Mouse (Mus musculus): Measurements from ENCODE around the gene Oas1h. TPM values are rescaled to one million over a fixed set of nuclear protein-coding genes. Genes with fewer than 3 reads are reported as not detected.

Gene Oas1h
- total and polyA plus RNA-seq, 2 experiments: not detected

- H3K4me3 ChIP-seq (ENCODE audit: insufficient read depth, low read depth, low read length): no peak overlapping the region
- no peak overlapping the region for H3K9ac ChIP-seq (ENCODE audit: low read depth, low read length)
- no peak for DNase-seq (ENCODE audit: extremely low read depth, low read depth, low spot score)
- 76% methylated on average over 4 of the region's 4 CpGs for WGBS
- H3K4me1 ChIP-seq (ENCODE audit: control insufficient read depth, insufficient read depth, low read length): no peaks in the 10 kb centered on the region
- no peak for TF ChIP-seq POLR2A (IDR thresholded peaks at IDR 0.05; ENCODE audit: extremely low read depth, insufficient read depth, low read length)
- no peak for TF ChIP-seq CTCF (IDR thresholded peaks at IDR 0.05; ENCODE audit: low read depth, low read length)
- H3K27me3 ChIP-seq (ENCODE audit: control insufficient read depth, insufficient read depth, low read length): no peaks in the 10 kb centered on the region; the same call in 1 of the 2 replicates
- no peaks in the 10 kb centered on the region for H3K36me3 ChIP-seq (ENCODE audit: control insufficient read depth, insufficient read depth, low read length)
- no peak overlapping the region for H3K27ac ChIP-seq (replicated peaks; ENCODE audit: insufficient read depth, low read depth, low read length)
- no peaks in the 10 kb centered on the region for H3K79me2 ChIP-seq (ENCODE audit: control insufficient read depth, insufficient read depth, low read length)
Observed at GRCm38 (mm10) chr5:120831031-120831430, 30.2 kb upstream of the Oas1h start.

GRCm38 (mm10) chr5:120833335-120834280 lies 27.6 kb upstream of the Oas1h start:
- WGBS: 20% methylated on average over 17 of the region's 17 CpGs
- no peak overlapping the region for H3K9ac ChIP-seq (ENCODE audit: low read depth, low read length)

GRCm38 (mm10) chr5:120836731-120837585 lies 24.3 kb upstream of the Oas1h start:
- no peak overlapping the region for H3K9ac ChIP-seq (ENCODE audit: low read depth, low read length)

More at GRCm38 (mm10) chr5:120833335-120834280, 27.6 kb upstream of the Oas1h start:
- H3K79me2 ChIP-seq (ENCODE audit: control insufficient read depth, insufficient read depth, low read length): no peaks in the 10 kb centered on the region
- no peaks in the 10 kb centered on the region for H3K36me3 ChIP-seq (ENCODE audit: control insufficient read depth, insufficient read depth, low read length)
- no peak for TF ChIP-seq CTCF (IDR thresholded peaks at IDR 0.05; ENCODE audit: low read depth, low read length)
- TF ChIP-seq POLR2A (IDR thresholded peaks at IDR 0.05; ENCODE audit: extremely low read depth, insufficient read depth, low read length): no peak
- H3K27me3 ChIP-seq (ENCODE audit: control insufficient read depth, insufficient read depth, low read length): no peaks in the 10 kb centered on the region; the same call in 1 of the 2 replicates
- H3K4me3 ChIP-seq (ENCODE audit: insufficient read depth, low read depth, low read length): no peak overlapping the region
- H3K27ac ChIP-seq (replicated peaks; ENCODE audit: insufficient read depth, low read depth, low read length): no peak overlapping the region
- no peak for DNase-seq (ENCODE audit: extremely low read depth, low read depth, low spot score)
- H3K4me1 ChIP-seq (ENCODE audit: control insufficient read depth, insufficient read depth, low read length): no peaks in the 10 kb centered on the region

GRCm38 (mm10) chr5:120844713-120845112 lies 16.5 kb upstream of the Oas1h start:
- Histone ChIP-seq H3K4me3 (ENCODE audit: insufficient read depth, low read depth, low read length) (no peak overlapping the region), H3K79me2 (ENCODE audit: control insufficient read depth, insufficient read depth, low read length) (no peaks in the 10 kb centered on the region), H3K36me3 (ENCODE audit: control insufficient read depth, insufficient read depth, low read length) (no peaks in the 10 kb centered on the region), H3K4me1 (ENCODE audit: control insufficient read depth, insufficient read depth, low read length) (no peaks in the 10 kb centered on the region), H3K9ac (ENCODE audit: low read depth, low read length) (no peak overlapping the region), H3K27ac (replicated peaks; ENCODE audit: insufficient read depth, low read depth, low read length) (no peak overlapping the region), H3K27me3 (ENCODE audit: control insufficient read depth, insufficient read depth, low read length) (no peaks in the 10 kb centered on the region)
- DNase-seq (ENCODE audit: extremely low read depth, low read depth, low spot score): peak; percentile 28
- TF ChIP-seq POLR2A (IDR thresholded peaks at IDR 0.05; ENCODE audit: extremely low read depth, insufficient read depth, low read length) (no peak), CTCF (IDR thresholded peaks at IDR 0.05; ENCODE audit: low read depth, low read length) (no peak)
- 42% methylated on average over 3 of the region's 3 CpGs for WGBS

More at GRCm38 (mm10) chr5:120836731-120837585, 24.3 kb upstream of the Oas1h start:
- 12% methylated on average over 8 of the region's 8 CpGs for WGBS
- Histone ChIP-seq H3K27ac (replicated peaks; ENCODE audit: insufficient read depth, low read depth, low read length) (no peak overlapping the region), H3K27me3 (ENCODE audit: control insufficient read depth, insufficient read depth, low read length) (peaks cover 2% of the 10 kb centered on the region; the same call in 1 of the 2 replicates), H3K4me1 (ENCODE audit: control insufficient read depth, insufficient read depth, low read length) (no peaks in the 10 kb centered on the region), H3K36me3 (ENCODE audit: control insufficient read depth, insufficient read depth, low read length) (no peaks in the 10 kb centered on the region), H3K79me2 (ENCODE audit: control insufficient read depth, insufficient read depth, low read length) (no peaks in the 10 kb centered on the region), H3K4me3 (ENCODE audit: insufficient read depth, low read depth, low read length) (no peak overlapping the region)
- TF ChIP-seq POLR2A (IDR thresholded peaks at IDR 0.05; ENCODE audit: extremely low read depth, insufficient read depth, low read length) (no peak), CTCF (IDR thresholded peaks at IDR 0.05; ENCODE audit: low read depth, low read length) (peak; percentile 67)
- peak; percentile 29 for DNase-seq (ENCODE audit: extremely low read depth, low read depth, low spot score)

GRCm38 (mm10) chr5:120847067-120847466 lies 14.2 kb upstream of the Oas1h start, which contains the start of gene Oas1f:
Oas1f (plus strand) TSS chr5:120847367.
- H3K36me3 ChIP-seq (ENCODE audit: control insufficient read depth, insufficient read depth, low read length): no peaks in the 10 kb centered on the region
- H3K27ac ChIP-seq (replicated peaks; ENCODE audit: insufficient read depth, low read depth, low read length): no peak within 1 kb of the TSS
- H3K79me2 ChIP-seq (ENCODE audit: control insufficient read depth, insufficient read depth, low read length): no peaks in the 10 kb centered on the region
- no peaks in the 10 kb centered on the region for H3K4me1 ChIP-seq (ENCODE audit: control insufficient read depth, insufficient read depth, low read length)
- H3K9ac ChIP-seq (ENCODE audit: low read depth, low read length): no peak within 1 kb of the TSS
- no peak for TF ChIP-seq CTCF (IDR thresholded peaks at IDR 0.05; ENCODE audit: low read depth, low read length)
- TF ChIP-seq POLR2A (IDR thresholded peaks at IDR 0.05; ENCODE audit: extremely low read depth, insufficient read depth, low read length): no peak
- 63% methylated on average over 4 of the region's 4 CpGs for WGBS
- no peak within 1 kb of the TSS for H3K4me3 ChIP-seq (ENCODE audit: insufficient read depth, low read depth, low read length)
- no peaks in the 10 kb centered on the region for H3K27me3 ChIP-seq (ENCODE audit: control insufficient read depth, insufficient read depth, low read length)
- DNase-seq (ENCODE audit: extremely low read depth, low read depth, low spot score): no peak

Data from liver, adult 2 months (tissue).